Mouse (Mus musculus): ENCODE measurements around the gene Epsti1.
"Not testable (repeated sequence)": the region's sequence is repeated elsewhere in the genome, so short reads cannot be mapped to it uniquely, and the experiment has no call there.

Epsti1 gene

GRCm38 (mm10) chr14:77904171-77904762 lies at the start of gene Epsti1:
TSS of gene Epsti1 (plus strand) at chr14:77904239.
- peak; percentile 3 for DNase-seq (ENCODE audit: low spot score)

DNA sequence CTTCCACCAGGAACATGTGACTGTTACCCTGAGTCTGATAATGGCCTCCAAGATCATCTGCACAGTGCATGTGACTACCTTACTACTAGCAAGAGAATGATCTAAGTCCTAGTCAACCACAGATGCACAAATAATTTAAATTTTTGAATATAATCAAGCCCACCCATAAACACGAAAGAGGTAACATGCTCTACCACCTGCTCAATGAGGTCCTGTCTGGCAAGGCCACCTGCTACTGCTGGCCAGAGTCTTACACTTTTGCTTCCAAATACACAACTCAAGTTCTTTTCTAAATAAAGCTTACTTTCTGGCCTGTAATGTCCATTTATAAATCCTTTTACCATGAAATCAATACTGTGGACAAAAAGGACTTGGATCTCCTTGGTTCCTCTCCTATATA lies 44.1 kb upstream of the Epsti1 start:
- no peak for DNase-seq (ENCODE audit: low spot score)

DNA sequence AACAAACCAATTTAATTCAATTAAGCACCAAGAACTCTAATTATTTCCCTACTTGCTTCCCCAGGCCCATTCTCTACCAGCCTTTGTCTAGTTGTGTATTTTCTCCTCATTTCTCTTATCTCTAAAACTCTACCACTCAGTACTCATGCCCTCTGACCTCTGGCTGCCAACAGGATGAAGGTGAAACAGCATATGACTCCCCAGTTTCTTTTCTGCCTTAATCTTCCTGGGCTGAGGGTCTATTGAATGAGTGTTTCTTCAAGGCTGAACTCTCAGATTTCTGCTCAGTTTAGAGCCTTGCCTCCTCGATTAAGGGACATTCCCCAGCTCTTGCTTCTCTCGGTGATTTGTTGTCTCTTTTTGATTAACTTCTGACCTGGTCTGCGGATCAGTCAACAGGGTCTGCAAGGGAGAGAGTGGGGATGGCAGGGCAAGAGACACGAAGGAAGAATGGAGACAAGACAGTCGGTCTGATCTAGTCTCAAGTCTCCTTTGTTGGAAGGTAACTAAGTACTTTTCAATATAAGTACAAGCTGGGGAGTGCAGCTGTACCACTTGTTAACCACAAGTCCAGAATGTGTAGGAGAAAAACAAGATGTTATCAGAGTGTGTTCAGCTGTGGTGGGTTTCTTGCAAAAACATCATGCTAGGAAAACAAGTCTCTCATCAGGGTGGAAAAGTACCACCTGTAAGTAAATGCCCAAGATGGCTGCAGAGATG lies 43.0 kb upstream of the Epsti1 start:
- no peak for DNase-seq (ENCODE audit: low spot score)

GRCm38 (mm10) chr14:77864051-77864450 lies 40.0 kb upstream of the Epsti1 start:
- DNase-seq (ENCODE audit: low spot score) = no peak

DNA sequence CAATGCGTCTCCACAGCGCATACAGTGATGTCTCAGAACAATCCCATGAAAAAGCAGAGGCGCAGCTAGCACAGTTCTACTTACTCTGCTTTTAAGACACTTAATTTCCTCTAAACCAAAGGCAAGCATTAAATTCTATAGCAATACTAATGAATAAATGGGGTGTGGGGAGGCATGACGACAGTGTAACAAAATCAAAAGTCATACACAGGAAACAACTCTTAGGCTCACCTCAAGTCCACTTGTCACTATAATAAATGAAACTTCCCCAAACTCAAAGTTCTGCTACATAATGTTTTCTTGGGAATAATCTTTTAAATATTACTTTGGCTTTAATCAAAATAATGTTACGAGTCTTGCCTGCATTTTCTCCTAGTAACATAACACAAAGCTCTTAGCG lies 39.5 kb upstream of the Epsti1 start:
- DNase-seq (ENCODE audit: low spot score) = no peak

DNA sequence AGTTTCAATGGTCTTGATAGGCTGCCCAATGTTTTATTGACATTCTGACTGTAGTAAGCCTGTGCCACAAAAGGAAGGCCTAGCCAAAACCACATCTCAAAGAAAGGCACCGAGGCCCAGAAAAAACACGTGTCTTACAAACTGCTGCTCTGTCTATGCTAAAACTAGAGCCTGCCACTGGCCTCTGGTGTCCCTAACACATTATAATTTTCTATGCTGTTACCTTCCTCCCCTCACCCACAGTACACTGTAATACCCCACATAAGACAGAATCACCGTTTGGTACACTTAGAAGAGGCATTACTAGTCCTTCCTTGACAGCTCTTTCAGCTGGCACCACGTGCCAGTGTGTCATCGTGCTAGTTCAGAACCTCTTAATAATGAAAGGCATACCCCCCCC lies 36.4 kb upstream of the Epsti1 start:
- no peak for DNase-seq (ENCODE audit: low spot score)

DNA sequence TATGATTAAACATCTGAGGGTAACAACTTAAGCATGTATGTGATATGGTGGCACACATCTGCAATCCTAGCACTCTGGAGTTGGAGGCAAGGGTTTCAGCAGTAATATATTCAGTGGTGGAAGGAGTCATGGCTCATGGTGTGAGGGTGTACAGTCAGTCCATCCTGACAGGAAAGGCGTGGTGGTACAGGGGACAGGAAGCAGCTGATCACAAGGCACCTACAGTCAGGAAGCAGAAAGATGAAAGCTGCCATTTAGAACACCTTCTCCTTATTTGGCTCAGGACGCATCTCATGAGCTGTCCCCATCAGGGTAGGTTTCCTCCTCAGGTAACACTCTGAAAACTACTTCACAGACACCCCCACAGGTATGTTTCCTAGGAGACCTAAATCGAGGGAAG lies 33.1 kb upstream of the Epsti1 start:
- no peak for DNase-seq (ENCODE audit: low spot score)

DNA sequence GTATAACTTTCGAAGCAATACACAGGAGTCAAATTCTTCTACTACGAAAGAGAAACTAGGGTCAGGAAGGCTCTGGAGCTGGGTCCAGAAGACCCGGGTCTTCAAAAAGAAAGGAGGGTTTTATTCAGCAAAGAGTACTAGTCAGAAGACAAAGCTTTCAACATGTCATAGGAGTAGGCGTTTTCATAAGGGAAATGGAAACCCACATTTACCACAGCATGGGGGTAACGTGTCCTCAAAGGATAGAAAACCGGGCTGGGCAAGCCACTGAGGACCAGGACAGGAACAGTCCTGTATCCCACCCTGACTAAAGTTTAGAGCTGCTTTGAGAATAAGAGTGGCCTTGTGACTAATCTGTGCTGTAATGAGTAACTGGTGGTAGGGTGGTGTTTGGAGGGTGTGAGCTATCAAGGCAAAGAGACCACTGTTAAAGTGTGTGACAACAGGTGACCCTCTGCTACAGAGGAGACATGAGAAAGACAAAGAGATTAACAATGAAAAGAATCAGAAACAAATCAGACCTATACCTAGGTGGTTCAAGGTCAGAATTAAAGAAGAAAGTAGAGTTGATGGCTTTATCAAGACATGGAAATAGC lies 32.6 kb upstream of the Epsti1 start:
- no peak for DNase-seq (ENCODE audit: low spot score)

DNA sequence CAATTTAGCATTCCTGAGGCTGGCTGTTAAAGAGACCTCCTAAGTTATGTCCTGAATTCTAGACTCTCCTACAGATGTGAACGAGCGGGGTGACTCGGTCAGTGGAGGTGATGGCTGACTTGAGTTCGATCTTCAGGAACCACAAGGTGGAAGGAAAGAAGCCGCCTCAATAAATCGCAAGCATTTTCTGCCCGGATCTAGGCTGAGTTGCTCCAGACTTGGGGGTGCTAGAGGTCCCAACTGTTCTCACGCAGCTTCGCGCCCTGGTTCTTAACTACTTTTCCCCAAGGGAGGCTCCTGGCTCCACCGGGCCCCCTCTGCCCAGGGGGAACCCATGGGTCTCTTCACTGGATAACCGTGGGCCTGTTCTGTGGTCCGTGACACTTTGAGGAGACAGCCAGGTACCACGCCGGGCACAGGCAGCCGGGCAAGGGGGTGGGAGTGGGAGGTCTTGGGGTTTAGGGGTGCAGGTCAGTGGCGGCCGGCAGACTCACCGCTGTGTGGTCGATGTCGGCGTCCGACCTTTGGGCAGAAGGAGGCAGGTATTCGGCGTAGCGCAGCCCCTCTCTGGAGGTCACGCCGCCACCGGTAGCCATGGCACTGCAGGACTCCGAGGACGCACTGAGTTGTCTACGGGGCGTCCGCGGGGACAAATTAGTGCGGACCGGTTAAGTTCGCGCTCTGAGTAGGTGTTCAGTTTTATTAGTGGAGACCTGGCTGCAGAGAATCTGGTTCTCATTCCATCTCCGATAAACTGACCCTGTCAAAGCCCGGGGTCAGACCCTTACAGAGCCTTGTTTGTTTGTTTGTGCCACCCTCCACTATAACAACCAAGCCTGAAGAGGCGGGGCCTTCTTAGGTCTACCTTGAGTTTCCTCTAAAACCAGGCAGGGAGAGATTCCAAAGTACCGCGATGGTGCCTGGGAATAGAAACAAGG lies 29.5 kb upstream of the Epsti1 start, which contains the start of gene Dnajc15:
Gene Dnajc15 (minus strand): TSS at position 822 of the 938 bp plus-strand sequence.
- DNase-seq (ENCODE audit: low spot score) = peak; percentile 77

GRCm38 (mm10) chr14:77876199-77876598 lies 27.8 kb upstream of the Epsti1 start:
- no peak for DNase-seq (ENCODE audit: low spot score)

- DNase-seq (ENCODE audit: low spot score) = not testable (repeated sequence)
Measured at GRCm38 (mm10) chr14:77877876-77878275, 26.2 kb upstream of the Epsti1 start.

DNA sequence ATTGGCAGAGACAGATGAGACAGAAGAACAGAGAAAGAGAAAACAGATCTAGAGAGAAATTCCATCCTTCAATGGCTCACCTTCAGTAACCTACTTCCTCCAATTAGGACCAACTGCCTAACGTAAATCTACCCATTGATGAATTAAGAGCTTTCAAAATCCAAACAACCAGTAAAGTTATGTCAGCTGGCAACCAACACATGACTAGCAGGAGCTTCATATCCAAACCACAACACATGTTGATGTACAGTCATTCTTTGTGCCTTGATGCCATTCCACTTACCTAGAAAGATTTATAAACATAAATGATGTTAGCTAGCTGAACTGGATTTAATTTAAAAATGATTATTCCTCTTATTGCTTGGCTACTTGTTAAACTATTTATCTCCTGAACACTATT lies 22.0 kb upstream of the Epsti1 start:
- DNase-seq (ENCODE audit: low spot score) = no peak

GRCm38 (mm10) chr14:77882669-77883068 lies 21.4 kb upstream of the Epsti1 start:
- no peak for DNase-seq (ENCODE audit: low spot score)

GRCm38 (mm10) chr14:77886376-77886775 lies 17.7 kb upstream of the Epsti1 start:
- DNase-seq (ENCODE audit: low spot score) = no peak

- DNase-seq (ENCODE audit: low spot score) = no peak
Measured at GRCm38 (mm10) chr14:77886941-77887340, 17.1 kb upstream of the Epsti1 start.

DNA sequence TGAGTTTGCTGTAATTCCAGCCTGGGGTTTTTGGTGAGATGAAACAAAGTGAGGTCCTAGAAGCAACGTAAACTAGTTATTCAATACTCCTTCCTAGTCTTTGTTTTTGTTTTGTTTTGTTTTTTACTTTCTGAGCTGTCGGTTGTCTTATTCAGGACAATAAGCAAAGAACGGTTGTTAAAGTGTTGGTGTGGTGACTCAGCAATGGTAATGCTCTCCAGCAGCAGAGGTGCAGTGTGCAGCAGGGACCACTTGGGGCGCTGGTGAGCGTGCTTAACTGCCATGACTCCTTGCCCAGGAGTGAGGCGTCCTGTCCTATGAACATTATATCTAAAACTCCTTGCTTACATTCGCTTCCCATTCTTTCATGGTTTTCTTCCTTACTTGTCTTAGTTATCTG lies 14.1 kb upstream of the Epsti1 start:
- DNase-seq (ENCODE audit: low spot score) = no peak

DNA sequence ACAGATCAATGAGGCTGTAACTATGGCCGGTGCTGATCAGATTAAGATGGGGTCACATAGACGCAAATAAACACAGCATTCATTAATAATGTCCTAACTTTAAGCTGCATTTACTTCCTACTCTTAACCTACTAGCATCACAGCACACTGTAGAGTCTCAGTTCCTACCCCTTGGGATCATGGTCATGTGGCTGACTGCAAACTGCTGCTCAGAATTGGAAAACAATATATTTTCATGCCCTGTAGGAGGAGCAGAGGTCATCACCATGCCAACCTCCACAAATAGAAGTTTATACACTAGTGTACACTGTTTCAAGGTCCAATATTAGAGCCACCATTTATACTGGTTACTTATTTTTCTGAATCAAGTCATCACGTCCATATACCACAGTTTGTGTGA lies 8.1 kb upstream of the Epsti1 start:
- DNase-seq (ENCODE audit: low spot score) = no peak

DNA sequence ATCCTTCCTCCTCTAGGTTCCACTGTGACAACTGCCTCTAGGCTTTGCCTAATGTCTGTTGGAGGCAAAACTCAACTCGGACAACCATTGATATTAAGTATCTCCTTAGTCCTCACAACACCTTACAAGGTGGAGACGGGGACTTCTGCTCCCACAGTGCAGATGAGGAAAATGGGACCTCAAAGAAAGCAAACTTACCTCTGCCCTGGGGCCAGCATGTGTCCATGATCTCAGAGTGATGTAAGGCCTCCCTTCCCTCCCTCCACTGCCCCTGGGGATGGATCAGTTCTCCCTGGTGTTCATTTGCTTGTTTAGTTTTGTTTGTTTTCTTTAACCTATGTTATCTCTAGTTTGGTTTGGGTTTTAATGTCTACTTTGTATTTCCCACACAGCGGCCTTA lies 1.5 kb upstream of the Epsti1 start:
- DNase-seq (ENCODE audit: low spot score) = no peak

- no peak for DNase-seq (ENCODE audit: low spot score)
Measured at GRCm38 (mm10) chr14:77905466-77905865, 1.4 kb downstream of the Epsti1 start.

GRCm38 (mm10) chr14:77906586-77906985 lies 2.5 kb downstream of the Epsti1 start:
- no peak for DNase-seq (ENCODE audit: low spot score)

GRCm38 (mm10) chr14:77915776-77916175 lies 11.7 kb downstream of the Epsti1 start:
- no peak for DNase-seq (ENCODE audit: low spot score)

DNA sequence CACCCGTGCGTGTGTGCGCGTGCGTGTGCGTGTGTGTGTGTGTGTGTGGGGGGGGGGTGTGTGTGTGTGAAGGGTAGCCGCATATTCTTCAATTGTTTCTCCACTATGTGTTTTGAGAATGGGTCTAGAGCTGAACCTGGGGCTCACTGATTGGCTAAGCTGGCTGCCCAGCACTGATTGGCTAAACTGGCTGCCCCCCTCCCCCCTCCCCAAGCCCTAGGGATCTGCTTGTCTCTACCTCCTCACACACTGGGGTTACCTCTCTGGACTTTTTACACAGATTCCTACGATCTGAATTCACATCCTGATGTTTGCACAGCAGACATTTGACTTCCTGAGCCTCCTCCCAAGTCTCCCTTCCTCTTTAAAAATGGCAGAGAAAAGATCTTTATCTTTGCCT lies 17.6 kb downstream of the Epsti1 start:
- no peak for DNase-seq (ENCODE audit: low spot score)
